Mouse (Mus musculus): ENCODE measurements at regions not wholly inside any gene's neighbourhood (a gene's known extent, or its start where the extent isn't known, plus 50 kb on each side); places are given as distances from the start of the nearest gene placed in this dataset.

DNA sequence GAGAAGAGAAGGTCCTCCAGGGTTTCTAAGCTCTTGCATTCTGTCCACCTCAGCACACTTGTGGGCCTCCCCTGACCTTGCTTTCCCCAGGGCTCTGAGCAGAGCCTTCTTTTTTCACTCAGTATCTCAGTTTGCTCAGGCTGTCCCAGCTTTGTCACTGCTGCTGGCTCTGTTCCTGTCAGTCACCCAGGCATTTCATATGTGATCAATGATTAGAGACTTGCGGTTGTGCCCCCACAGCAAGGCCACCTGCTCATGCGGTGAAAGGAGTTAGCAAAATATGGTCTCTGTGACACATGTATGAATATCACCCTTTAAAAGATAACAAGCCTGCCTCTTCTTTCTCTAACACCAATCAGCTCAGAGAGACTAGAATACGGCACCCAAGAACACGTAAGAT is 265.6 kb upstream of the Jarid2 start:
- TF ChIP-seq CTCF (IDR thresholded peaks at IDR 0.05; ENCODE audit: extremely low read depth, insufficient read depth, low read length) (no peak), POLR2A (IDR thresholded peaks at IDR 0.05; ENCODE audit: extremely low read depth, insufficient read depth, low read length) (no peak)
